Mouse (Mus musculus) urinary bladder, postnatal 14 days (tissue): Measurements from ENCODE around the gene Atpaf1.

Source experiments
- DNase-seq: peaks from one replicate; pipeline ENCODE4 v3.0.0; 2021; ENCODE audit warnings: low spot score

The Atpaf1 gene

DNA sequence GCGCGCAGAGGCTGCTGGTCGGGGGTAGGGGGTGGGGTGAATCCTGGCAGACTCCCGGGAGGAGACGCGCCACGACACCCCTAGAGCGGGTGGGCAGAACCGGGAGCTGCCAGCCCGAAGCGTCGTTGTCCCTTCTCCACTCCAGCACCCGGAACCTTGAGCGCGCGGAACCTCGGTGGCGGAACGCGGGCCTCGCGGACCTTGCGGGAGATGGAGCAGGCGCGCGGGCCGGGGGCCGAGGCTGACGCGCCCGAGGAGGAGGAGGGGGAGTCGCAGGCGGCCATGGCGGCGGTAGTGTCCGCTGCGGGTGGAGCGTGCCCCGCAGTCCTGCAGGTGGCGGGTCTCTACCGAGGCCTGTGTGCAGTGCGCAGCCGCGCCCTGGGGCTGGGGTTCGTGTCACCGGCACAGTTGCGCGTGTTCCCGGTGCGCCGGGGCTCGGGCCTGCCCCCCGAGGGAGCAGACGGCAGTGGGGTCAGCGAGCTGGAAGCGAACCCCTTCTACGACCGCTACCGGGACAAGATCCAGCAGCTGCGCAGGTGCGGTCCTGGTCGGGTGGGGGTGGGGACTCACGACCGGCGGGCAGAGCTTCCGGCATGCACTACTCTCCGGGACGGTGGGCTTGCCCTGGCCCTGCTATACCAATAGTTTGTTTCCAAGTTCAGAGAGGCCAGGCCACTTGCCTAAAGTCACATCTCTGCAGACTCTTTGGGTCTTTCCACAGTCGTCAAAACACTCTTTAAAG lies at the start of gene Atpaf1:
Gene Atpaf1, plus strand, starts transcription at position 44 of the 742 bp plus-strand sequence.
- DNase-seq, result peak; percentile 68

DNA sequence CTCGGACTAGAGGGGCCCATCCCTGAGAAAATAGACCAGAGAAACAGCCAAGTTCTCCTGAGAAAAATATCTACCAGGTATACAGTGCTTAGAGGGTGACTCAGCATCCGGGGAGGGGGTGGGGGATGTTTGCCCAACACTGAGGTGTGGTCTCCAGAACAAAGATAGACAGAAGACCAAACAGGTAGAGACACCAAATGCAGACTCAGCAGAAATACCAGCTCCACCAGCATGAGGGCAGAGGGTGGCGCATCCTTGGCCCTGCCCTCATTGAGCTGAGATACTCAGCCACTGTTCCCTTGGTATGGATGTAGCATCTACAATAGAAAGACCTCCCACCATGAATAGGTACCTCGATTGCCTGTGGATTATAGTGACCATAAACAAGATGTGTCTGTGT lies 49.7 kb upstream of the Atpaf1 start:
- DNase-seq, result no peak

DNA sequence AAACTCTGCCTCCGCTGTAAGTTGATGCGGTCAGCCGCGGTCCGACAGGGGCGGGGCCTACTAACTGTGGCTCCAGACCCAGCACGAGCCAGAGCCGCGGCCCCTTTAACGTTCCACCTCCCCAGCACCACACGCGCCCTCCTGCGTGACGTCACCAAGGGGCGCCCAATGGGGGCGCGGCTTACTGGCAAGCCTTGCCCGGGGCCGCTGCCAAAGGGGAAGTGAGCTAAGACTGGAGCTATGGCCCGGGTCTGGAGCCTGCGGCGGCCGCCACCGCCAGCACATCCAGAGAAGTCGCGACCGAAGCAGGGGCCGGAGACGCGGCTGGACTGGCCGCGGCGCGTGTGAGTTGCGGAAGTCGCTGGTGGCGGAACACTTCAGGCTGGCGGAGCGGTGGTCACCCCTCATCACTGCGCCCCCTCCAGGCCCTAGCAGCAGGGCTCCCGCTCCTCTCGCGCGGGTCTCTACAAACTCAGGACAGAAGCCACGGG lies 47.0 kb upstream of the Atpaf1 start, which contains the start of gene Efcab14:
Gene Efcab14, plus strand, starts transcription at position 194 of the 491 bp plus-strand sequence.
- peak; percentile 99 for DNase-seq

DNA sequence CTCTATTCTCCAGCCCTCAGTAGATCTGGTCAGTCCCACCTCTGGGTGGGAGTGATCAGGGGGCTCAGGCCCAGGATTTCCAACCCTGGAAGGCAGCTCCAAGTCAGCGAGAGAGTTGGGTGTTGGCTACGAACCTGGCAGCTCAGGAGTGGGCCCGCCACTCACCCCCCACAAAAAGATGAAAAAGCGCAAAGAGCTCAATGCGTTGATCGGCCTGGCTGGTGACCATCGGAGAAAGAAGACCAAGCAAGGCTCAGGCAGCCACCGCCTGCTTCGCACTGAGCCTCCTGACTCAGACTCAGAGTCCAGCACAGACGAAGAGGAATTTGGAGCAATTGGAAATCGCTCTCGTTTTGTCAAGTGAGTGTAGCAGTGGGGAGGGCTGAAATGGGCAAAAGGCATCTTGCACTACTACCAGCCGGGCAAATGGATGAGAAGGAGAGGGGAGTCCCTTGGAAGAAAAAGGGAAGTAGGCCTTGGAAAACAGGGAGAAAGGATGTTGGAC lies 46.1 kb upstream of the Atpaf1 start:
- no peak for DNase-seq

DNA sequence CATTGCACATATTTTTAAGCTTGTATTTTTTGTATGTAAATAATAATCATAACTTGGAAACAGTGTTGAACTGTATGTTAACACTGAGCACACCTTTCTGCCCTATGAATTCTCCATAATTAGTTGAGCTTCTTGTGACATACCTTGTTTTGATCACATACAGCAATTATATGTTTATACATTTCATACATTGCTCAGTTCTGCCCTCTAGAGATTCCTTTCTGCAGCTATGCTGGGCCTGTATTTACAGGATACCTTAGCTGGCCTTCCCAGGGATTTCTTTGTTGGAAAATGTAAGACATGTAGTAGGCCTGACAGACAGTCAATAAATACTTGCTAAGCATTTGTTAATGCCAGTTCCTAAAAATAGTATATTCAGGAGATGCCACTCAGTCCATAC lies 42.0 kb upstream of the Atpaf1 start:
- no peak for DNase-seq

DNA sequence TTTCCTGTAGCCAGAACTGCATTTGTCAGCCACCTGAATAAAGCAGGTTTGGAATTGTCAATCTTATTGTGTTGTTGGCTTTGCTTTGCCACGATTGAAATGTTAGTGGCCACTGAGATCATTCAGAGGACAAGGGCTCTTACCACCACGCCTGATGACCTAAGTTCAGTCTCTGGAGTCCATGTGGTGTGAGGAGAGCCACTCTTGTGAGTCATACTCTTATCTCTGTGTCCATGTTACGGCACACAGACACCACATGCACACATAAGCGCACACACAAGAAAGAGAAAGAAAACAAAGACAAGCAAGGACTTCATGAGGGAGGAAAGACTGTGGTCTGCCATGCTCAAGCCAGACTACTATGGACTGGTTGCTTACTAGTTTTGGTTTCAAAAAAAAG lies 41.5 kb upstream of the Atpaf1 start:
- no peak for DNase-seq

DNA sequence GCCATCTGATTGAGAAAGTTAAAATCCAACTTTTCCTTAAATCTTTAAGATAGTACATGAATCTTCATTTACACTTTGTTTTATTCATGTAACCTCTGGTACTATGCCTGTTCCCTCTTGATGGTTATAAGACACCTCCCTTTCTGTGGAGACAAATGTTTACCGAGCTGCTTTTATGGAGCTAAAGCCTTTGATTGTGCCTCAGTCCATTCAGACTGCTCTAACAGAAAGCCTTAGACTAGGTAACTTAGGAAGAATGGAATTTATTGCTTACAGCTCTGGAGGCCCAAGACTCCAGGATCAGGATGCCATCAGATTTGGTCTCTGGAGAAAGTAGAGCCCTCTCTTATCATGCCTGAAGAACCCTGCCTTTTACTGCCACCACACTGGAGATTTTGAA lies 36.4 kb upstream of the Atpaf1 start:
- DNase-seq, result no peak

DNA sequence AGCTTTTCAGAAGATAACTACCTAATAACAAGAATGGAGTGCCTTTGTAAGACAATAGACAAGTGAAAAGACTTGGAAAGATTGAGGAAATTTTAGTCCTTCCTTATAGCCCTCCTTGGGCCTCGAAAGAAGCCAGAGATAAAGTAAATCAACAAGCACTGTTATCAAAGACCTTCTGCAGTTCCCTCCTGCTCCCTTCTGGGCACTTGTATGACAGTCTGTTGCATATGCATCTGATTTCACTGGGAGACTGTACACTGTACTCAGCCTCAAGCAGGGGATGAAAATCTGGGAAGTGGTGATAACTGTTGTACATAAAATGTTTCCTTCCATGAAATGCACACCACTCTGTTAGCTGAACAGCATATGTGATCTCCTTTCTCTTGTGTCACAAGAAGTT lies 35.3 kb upstream of the Atpaf1 start:
- no peak for DNase-seq

DNA sequence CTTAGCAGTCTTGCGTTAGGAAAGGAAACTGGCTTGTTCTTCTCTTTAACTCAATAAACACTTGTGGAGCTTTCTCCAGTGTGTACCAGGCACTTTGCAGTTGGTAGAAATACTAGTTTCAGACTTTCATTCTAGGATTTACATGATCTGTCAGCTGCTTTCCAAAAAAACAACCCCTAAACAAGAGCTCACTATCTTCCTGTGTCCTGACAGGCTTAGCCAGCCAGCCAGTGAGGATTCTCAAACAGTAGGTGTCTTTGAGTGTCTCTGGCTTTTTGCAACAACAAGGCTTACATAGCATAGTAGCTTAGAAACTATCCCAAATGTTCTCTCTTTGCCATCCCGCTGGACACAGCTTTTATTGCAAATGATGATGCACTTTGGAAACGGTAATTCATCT lies 30.5 kb upstream of the Atpaf1 start:
- DNase-seq, result no peak

DNA sequence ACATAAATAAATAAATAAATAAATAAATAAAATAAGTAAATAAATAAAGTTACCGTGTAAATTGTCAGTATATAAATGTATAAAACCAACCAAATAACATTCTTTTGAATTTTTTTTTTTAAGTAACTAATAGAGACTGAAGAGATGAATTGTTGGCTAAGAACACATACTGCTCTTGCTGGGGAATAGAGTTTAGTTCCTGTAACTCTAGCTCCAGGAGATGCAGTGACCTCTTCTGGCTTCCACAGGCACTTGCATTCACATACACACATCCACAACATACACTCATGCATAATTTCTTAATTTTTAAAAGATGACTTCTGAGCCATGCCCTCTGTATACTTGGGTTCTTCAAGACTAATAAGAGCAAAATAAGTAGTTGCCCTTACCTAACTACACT lies 29.8 kb upstream of the Atpaf1 start:
- DNase-seq, result no peak

DNA sequence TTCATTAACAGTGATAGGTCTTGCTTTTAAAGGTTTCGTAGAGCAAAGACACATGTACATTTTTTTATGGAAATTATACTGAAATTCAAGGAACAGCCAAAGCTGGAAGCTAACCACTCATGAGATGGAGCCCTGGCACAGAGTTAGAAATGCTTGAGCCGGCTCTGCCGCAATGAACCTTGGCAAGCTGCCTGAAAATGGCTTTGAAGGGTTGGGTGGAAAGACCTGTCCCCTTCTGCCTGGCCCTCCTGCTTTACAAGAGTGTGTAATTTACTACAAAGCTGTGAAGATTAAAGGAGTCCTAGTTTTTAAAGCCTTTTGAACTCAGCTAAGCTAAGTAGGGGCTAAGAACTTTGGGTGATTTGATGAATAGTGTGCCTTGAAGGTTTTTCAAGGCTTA lies 23.4 kb upstream of the Atpaf1 start:
- DNase-seq, result peak; percentile 34

DNA sequence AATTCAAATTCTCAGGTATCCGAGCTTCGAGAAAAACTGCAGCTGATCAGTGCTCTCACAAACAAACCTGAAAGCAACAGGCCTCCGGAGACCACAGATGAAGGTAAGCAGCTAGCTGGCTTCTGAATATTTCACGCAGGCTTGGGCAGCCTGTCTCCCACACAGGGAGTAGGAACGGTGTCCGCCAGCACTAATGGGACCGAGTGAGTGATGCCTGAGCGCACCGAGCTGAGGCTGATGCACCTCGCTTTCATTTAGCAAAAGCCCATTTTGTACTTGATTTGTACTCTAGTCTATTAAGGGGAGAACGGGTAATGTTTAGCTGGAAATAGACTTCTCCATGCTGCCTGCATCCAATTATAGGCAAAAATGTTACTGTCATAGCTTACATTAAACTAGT lies 20.0 kb upstream of the Atpaf1 start:
- DNase-seq, result no peak

DNA sequence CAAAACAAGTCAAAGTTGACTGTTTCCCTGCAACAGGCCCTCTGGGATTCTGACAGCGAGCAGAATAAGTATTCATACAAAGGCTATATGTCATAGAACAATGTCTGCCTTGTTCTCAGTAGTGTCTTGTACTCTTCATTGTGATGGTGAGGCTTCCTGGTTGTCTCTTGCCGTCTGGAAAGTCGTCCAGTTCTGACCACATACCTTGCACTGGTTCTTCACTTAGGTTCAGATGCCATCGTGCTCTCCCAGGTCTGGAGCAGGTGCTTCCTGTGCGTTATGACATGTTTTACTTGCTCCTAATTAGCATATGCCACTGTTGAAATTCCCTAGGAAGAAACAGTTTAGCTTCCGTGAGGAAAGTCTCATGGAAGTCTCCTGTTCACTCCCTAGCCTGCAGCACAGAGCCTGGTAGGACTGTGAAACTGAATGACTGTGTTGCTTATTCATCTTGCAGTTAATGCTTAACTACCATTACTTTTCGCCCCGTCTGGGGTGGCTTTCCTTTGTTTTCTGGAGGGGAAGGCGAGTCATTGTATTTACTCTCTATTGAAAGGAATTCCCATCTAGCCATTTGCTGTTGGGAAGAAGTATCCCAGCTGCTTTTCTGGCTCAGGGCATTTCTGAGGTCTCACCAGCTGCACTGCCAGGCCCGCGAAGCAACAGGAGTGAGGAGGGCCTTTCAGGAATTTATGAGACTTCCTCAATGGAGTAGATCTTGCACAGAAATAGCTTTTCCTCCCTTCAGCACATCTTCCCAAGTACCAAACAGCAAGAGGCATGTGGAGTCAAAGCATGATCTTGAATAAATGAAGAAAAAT lies 16.8 kb upstream of the Atpaf1 start:
- DNase-seq, result no peak

DNA sequence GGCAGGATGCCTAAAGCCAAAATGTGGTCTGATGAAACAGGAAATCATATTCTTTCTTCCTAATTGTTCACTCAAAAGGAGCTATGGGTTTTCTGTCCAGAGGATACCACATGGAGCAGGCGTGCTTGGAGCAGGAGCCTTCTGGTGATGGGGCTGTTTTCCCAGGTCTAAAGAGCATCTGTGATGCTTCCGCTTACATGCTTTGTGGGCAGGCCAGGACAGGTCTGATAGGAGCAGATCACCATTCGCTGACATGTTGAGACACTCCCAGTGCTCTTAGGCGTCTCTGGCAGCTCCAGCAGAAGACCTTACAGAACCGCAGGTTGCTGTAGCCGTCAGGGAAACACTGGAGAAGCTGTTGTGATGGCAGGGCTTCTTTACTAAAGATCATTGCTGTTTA lies 9.6 kb upstream of the Atpaf1 start:
- DNase-seq, result peak; percentile 21

DNA sequence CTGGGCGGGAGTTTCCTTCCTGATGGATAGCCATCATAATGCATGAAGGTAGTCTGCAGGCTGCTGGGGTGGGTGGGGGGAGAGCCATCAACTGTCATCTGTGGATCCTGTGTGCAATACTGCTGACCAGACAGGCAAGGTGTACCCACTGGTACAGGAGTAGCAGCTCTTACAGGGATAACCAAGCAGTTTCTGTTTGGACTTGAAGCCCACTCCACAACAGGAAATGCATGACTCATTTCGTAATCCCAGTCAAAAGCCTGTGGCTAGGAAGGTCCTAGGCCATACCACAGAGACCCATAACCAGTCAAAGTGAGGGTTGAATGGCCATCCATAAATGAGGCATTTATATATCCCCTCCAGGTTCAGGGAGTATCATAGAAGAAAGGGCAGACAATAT lies 7.0 kb upstream of the Atpaf1 start:
- no peak for DNase-seq

DNA sequence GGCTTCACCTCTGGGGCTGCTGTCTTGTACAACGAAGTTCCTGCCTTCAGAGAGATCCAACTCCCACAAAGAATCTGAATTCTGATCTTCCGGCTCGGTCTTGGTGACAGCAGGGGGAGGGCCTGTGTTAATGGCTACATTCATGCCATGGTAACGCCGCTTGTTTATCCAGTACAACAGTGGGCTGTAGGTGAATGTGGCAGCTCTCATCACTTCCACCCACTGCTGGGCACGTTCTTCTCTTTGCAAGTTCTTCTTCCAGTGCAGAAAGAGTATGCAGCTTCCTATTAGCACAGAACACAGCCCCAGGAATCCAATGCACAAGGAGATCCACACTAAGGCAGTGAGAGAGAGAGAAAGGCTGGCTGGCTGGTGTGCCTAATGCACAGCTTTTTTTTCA lies 4.3 kb upstream of the Atpaf1 start:
- DNase-seq, result no peak

DNA sequence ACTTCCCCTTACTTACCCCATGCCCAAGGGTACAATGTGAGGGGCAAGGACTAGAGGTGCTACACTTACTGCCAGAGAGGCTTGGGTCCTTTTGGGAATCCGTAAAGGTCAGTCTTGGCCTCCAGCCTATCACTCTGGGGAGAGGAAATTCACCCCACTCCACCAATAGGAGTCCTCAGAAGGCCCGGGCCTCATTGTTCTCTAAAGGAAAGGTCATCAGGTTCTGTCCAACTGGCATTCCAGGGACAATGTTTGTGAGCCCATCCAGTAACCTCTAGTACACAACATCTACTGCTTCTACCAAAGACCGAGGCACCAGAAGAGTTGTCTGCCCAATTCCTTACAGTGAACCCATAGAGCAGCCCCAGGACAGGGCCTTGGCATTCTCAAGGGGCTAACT lies 3.7 kb upstream of the Atpaf1 start, which contains the start of gene Tex38:
Gene Tex38, minus strand, starts transcription at position 101 of the 400 bp plus-strand sequence.
- no peak for DNase-seq

DNA sequence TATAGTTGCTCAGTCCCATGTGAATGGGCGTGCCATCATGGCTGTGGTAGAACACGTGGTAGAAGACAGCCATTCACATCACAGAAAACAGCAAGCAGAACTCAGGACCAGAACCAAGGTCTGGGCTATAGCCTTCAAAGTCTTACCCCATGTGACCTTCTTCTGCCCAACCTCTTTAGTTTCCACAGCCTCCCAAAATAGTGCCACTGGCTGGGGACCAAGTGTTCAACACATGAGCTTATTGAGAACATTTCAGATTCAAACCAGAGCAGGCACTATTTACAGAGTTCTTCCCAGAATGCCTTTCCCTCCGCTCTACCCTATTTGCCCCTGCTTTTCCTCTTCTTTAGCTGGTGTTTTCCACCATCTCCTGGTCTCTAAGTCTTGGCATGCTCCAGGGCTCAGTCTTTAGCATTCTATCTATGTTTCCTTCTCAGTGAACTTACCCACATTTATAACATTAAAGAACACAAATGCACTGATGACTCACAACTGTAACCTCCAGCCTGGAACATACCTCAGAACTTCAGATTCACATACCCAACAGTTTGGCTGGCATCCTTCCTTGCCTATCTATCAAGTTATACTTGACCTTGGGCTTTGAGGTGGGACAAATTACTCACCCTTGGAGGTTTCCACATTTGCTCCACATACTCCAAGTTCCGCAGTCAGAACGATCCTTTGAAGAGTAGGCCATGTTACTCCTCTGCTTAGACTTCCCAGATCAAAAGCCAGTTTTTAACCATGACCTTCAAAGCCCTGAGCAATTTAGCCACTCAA lies 2.4 kb upstream of the Atpaf1 start:
- DNase-seq, result no peak

DNA sequence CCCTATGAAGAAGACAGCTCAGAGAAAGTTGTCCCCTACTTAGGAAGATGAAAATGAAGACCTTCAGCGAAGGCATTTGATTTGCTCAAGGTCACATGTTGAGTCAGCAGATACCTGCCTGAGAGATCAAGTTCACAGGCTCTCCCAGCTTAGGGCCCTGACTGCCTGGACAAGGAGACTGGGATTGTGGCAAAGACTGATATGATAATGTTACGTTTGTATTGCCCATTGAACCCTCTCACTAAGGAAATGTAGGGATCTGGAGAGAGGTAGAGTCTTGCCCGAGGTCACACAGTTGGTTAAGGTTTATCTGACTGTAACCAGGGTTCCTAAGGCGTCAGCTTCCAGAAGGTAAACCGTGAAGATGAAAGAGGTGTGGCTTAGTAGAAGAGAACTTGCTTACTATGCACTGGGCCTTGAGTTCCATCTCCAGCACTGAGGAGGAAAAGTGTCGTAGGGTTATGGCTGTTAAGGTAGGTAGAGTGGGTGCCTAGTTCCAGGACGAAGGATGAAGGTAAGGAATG lies 961 bp downstream of the Atpaf1 start:
- no peak for DNase-seq

DNA sequence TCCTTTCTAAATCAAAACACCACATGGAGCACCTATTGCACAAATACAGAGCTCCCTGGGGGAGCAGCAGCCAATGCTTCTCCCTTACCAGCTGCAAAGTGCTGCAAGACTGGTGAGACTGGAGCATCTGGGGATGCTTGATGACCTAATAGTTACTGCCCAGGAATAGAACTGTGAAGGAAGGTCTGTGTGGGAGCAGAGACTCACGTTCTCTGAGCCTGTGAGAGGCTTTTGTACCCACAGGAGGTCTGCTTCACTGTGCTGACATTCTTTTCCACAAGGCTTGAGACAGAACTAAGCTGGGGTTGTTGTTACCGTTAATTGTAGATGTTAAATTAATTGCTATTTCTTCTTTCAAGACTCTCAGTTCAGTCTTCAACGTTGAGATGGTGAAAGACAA lies 6.3 kb downstream of the Atpaf1 start:
- DNase-seq, result no peak

DNA sequence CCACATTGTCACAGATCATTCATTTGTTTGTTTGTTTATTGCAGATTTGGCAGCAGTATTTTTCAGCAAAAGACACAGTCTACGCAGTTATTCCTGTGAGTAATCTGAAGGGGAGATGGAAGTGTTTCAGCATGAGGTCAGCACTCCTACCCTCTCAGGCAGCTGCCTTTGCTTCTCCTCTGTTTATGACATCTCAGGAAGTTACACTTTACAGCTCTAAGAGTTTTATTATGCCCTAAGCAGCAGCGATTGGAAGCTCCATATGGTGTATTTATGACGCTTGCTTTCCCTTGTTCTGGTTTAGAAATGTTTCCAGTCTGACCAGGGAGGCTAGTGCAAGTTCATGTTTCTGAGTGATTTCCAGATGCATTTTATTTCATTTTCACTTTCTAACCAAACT lies 10.7 kb downstream of the Atpaf1 start:
- no peak for DNase-seq

DNA sequence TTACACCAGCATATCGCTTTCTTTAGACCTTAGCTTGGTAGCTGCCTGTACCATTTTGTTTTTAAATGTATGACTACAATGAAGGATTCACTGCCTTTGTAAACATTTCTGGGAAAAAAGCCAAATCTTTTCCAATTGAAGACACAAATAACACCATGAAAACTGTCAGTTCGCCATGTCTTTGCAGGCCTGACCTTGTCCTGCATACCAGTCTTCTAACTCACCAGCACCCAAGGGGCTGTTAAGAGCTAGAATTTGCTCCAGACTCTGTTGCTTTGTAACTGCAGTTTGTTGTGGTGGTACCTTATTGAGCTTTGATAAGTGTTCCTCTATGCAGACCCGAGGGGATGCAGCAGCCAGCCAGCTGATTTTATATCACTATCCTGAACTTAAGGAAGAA lies 15.4 kb downstream of the Atpaf1 start:
- DNase-seq, result no peak
